Mouse (Mus musculus): ENCODE data around the gene Ift81. TPM values are rescaled to one million over a fixed set of nuclear protein-coding genes. Genes with fewer than 3 reads are reported as not detected.

Ift81 gene
- polyA plus RNA-seq, 1 experiment from 2014 or later = 42.2 TPM

- Histone ChIP-seq H3K27ac (no peak overlapping the region), H3K36me3 (peaks cover 82% of the 10 kb centered on the region)
- 89% methylated on average over 8 of the region's 8 CpGs for WGBS
These were observed 53.7 kb downstream of the Ift81 start for GRCm38 (mm10) chr5:122560654-122561053.

DNA sequence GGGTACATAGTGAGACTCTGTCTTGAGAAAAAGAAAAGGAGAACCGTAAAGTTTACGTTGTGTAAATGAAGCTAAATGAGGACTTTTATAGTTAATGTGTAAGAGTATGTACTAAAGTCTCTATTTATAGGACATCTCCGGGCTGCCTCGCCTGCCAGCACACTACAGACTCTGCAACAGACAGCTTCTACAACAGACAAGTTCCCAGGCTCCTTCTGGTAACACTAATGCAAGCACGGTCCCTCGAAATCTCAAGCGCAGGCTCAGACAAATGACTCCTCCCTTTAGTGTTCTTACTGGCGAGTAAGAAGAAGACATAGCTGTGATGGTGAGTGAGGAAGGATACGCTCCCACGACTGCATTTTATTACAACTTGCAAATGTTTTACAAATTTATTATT is 56.2 kb downstream of the Ift81 start:
- no peaks in the 10 kb centered on the region for H3K27me3 ChIP-seq (ENCODE audit: low read depth, poor library complexity, severe bottlenecking)
- peaks cover 68% of the 10 kb centered on the region for H3K36me3 ChIP-seq
- no peak for DNase-seq (ENCODE audit: low spot score)
- no peaks in the 10 kb centered on the region for H3K9me3 ChIP-seq (replicated peaks)
- WGBS = 93% methylated on average over 10 of the region's 10 CpGs
- no peaks in the 10 kb centered on the region for H3K4me1 ChIP-seq
- no peak overlapping the region for H3K27ac ChIP-seq
- no peak overlapping the region for H3K4me3 ChIP-seq

More at GRCm38 (mm10) chr5:122560654-122561053, 53.7 kb downstream of the Ift81 start:
- no peak for DNase-seq (ENCODE audit: low spot score)
- H3K4me3 ChIP-seq = no peak overlapping the region
- no peaks in the 10 kb centered on the region for H3K9me3 ChIP-seq (replicated peaks)
- H3K4me1 ChIP-seq = no peaks in the 10 kb centered on the region
- H3K27me3 ChIP-seq (ENCODE audit: low read depth, poor library complexity, severe bottlenecking) = no peaks in the 10 kb centered on the region

- Histone ChIP-seq H3K27me3 (ENCODE audit: low read depth, poor library complexity, severe bottlenecking) (no peaks in the 10 kb centered on the region), H3K9me3 (replicated peaks) (no peaks in the 10 kb centered on the region), H3K4me1 (no peaks in the 10 kb centered on the region), H3K27ac (no peak overlapping the region), H3K36me3 (peaks cover 56% of the 10 kb centered on the region), H3K4me3 (no peak overlapping the region)
- 75% methylated on average over 2 of the region's 2 CpGs for WGBS
- no peak for DNase-seq (ENCODE audit: low spot score)
These were observed 59.2 kb downstream of the Ift81 start for GRCm38 (mm10) chr5:122555107-122555506.

DNA sequence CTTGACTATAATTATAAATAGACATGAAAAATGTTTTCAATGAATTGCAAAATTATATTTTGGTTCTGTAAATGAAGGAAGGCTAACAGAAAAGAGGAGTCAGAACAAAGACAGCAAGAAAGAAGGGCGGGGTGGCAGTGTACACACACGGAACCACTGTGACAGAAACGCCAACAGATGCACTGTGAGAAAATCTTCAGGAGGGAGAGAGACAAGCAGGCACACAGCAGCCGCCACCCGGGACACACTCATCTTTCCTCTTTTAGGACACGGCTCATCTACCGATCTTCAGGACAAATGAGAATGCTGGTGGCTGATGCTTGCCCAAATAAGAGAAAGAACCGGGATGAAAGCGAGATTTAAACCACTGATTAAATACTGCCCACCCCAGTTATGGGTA is 61.7 kb downstream of the Ift81 start:
- H3K4me3 ChIP-seq = no peak overlapping the region
- H3K36me3 ChIP-seq = peaks cover 34% of the 10 kb centered on the region
- H3K9me3 ChIP-seq (replicated peaks) = no peaks in the 10 kb centered on the region
- H3K4me1 ChIP-seq = peaks cover 9% of the 10 kb centered on the region
- no peaks in the 10 kb centered on the region for H3K27me3 ChIP-seq (ENCODE audit: low read depth, poor library complexity, severe bottlenecking)
- 92% methylated on average over 9 of the region's 9 CpGs for WGBS
- DNase-seq (ENCODE audit: low spot score) = no peak
- H3K27ac ChIP-seq = no peak overlapping the region

DNA sequence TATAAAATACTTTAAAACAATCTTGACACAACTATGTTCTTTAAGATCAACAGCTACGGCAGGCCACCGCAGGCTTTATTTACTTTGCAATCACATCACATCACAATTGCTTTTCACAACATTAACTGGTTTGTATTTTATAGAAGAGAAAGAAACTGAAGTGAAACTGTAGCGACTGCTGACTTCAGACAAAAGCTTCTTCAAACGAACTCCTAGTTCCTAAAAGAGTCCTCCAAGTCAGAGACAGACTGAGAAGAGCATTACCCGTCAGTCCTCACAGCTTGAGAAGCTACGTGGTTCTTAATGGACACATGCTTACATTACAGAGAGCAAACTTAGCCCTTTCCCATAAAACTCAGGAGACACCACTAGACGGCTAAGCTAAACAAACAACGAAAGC is 63.9 kb downstream of the Ift81 start:
- Histone ChIP-seq H3K27ac (no peak overlapping the region), H3K9me3 (replicated peaks) (no peaks in the 10 kb centered on the region), H3K4me3 (no peak overlapping the region)

DNA sequence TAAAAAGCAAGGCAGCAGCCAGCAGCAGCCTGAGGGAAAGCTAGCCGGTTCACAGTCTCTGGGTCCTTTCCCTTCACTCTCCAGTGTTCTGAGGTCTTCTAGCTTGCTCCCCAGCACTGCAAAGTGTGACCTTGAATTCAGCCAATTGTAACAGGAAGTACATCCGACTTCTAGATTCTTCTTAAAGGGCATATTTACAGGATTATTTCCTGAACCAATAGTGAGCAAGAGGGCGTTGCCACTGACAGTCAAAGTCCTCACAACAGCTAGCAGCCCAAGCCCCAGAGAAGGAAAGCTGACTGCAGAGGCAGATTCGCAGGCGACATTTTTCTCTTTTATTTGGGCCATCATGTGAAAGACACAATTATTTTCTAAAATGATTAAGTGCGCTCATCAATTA is 65.6 kb downstream of the Ift81 start:
- Histone ChIP-seq H3K36me3 (peaks cover 17% of the 10 kb centered on the region), H3K27me3 (ENCODE audit: low read depth, poor library complexity, severe bottlenecking) (no peaks in the 10 kb centered on the region), H3K4me1 (peaks cover 9% of the 10 kb centered on the region), H3K27ac (no peak overlapping the region), H3K9me3 (replicated peaks) (no peaks in the 10 kb centered on the region), H3K4me3 (no peak overlapping the region)
- DNase-seq (ENCODE audit: low spot score) = no peak
- 84% methylated on average over 6 of the region's 6 CpGs for WGBS

More for the DNA sequence above, 63.9 kb downstream of the Ift81 start:
- peaks cover 9% of the 10 kb centered on the region for H3K4me1 ChIP-seq
- H3K36me3 ChIP-seq = peaks cover 23% of the 10 kb centered on the region
- H3K27me3 ChIP-seq (ENCODE audit: low read depth, poor library complexity, severe bottlenecking) = no peaks in the 10 kb centered on the region
- 57% methylated on average over 8 of the region's 8 CpGs for WGBS
- no peak for DNase-seq (ENCODE audit: low spot score)

DNA sequence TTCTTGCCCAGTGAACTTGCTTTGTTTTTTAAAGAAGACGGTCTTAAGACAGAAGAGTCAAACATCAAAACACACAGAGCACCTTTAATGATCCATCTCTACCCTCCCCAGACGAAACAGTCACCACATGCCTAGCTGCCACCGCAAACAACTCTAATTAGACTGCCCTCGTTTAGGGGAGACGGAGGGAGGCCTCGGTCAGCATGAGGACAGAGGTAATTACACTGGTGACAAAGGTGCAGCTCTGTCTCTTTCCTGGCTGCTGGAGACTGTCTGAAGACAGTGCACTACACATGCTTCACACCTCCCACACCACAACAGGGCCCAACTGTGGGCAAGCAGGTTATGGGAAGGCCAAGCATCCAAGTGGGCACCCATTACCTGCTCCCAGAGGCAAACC is 66.5 kb downstream of the Ift81 start:
- H3K4me1 ChIP-seq = peaks cover 9% of the 10 kb centered on the region
- H3K36me3 ChIP-seq = peaks cover 19% of the 10 kb centered on the region
- WGBS = 31% methylated on average over 6 of the region's 6 CpGs
- 0 out of 2 replicates have a peak overlapping the region, but pooled peaks have one; percentile 21 for H3K27ac ChIP-seq
- no peak for DNase-seq (ENCODE audit: low spot score)
- H3K9me3 ChIP-seq (replicated peaks) = no peaks in the 10 kb centered on the region
- H3K27me3 ChIP-seq (ENCODE audit: low read depth, poor library complexity, severe bottlenecking) = no peaks in the 10 kb centered on the region
- no peak overlapping the region for H3K4me3 ChIP-seq

GRCm38 (mm10) chr5:122547251-122547714 is 67.0 kb downstream of the Ift81 start:
- peaks cover 13% of the 10 kb centered on the region for H3K36me3 ChIP-seq
- H3K4me1 ChIP-seq = peaks cover 9% of the 10 kb centered on the region
- H3K9me3 ChIP-seq (replicated peaks) = no peaks in the 10 kb centered on the region
- H3K4me3 ChIP-seq = no peak overlapping the region
- 66% methylated on average over 7 of the region's 7 CpGs for whole genome bisulfite sequencing
- DNase-seq (ENCODE audit: low spot score) = no peak
- no peak overlapping the region for H3K27ac ChIP-seq
- H3K27me3 ChIP-seq (ENCODE audit: low read depth, poor library complexity, severe bottlenecking) = no peaks in the 10 kb centered on the region

DNA sequence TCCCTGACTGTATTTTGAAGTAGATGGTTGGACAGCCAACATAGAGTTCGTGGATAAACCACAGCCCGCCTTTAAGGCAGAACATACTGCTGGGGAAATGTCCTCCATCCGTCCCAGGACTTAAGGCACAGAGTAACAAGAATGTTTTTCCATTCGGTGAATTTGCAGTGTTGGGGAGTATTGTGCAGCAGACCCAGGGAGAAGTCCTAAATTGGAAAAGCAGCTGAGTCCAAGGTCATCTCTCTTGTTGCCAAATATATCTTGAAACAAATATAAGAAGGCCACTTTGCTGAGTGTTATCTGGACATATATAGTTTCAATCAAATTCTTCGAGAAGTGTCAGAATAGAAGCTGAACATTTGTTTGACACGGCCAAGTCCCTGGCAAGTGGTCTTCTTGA is 70.9 kb downstream of the Ift81 start:
- peaks cover 25% of the 10 kb centered on the region for H3K36me3 ChIP-seq
- no peak for DNase-seq (ENCODE audit: low spot score)
- no peaks in the 10 kb centered on the region for H3K9me3 ChIP-seq (replicated peaks)
- WGBS = 90% methylated on average over 6 of the region's 6 CpGs
- H3K27ac ChIP-seq = no peak overlapping the region
- H3K4me1 ChIP-seq = peaks cover 5% of the 10 kb centered on the region
- H3K4me3 ChIP-seq = no peak overlapping the region
- H3K27me3 ChIP-seq (ENCODE audit: low read depth, poor library complexity, severe bottlenecking) = no peaks in the 10 kb centered on the region

DNA sequence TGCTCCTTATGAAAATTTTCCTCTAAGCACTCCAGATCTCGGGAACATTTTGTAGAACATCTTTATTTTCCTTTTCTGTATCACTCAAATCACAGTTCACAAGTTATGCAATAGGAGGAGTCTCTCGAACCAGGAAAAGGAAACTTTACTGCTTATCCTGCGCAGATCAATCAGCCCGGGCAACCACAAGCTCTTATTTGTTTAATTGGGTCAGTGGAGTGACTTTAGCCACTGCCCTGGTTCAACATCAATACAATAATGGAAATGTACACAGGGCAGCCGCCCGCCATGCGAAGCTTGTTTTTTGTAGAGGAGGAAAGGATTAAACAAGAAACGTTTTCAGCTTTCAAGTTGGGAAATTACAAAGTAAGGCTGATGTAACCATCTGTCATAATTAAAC is 72.4 kb downstream of the Ift81 start:
- no peak overlapping the region for H3K4me3 ChIP-seq
- no peaks in the 10 kb centered on the region for H3K9me3 ChIP-seq (replicated peaks)
- H3K27me3 ChIP-seq (ENCODE audit: low read depth, poor library complexity, severe bottlenecking) = no peaks in the 10 kb centered on the region
- H3K36me3 ChIP-seq = peaks cover 27% of the 10 kb centered on the region
- H3K4me1 ChIP-seq = no peaks in the 10 kb centered on the region
- WGBS = 88% methylated on average over 8 of the region's 8 CpGs
- no peak overlapping the region for H3K27ac ChIP-seq
- DNase-seq (ENCODE audit: low spot score) = no peak

DNA sequence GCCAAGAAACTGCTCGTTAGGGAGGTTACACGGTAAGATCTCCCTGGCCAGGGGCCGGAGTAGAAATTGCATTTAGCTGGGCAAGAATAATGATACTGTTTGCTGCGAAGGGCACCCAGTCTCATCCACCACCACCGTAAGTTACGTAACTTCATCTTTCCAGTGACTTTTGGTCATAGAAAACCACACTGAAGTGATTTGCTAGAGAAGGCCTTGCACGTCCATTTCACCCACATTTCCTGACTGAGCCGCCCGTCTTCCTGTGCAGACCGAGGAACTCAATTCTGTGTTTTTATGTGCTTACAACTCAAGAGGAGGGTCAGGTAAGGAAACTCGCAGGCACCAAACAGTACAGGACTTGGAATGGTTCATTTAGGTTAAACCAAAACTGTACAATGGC is 76.2 kb downstream of the Ift81 start:
- no peak overlapping the region for H3K27ac ChIP-seq
- 93% methylated on average over 11 of the region's 11 CpGs for WGBS
- peaks cover 25% of the 10 kb centered on the region for H3K36me3 ChIP-seq
- H3K4me1 ChIP-seq = no peaks in the 10 kb centered on the region
- H3K9me3 ChIP-seq (replicated peaks) = no peaks in the 10 kb centered on the region
- H3K4me3 ChIP-seq = no peak overlapping the region
- DNase-seq (ENCODE audit: low spot score) = no peak
- no peaks in the 10 kb centered on the region for H3K27me3 ChIP-seq (ENCODE audit: low read depth, poor library complexity, severe bottlenecking)

DNA sequence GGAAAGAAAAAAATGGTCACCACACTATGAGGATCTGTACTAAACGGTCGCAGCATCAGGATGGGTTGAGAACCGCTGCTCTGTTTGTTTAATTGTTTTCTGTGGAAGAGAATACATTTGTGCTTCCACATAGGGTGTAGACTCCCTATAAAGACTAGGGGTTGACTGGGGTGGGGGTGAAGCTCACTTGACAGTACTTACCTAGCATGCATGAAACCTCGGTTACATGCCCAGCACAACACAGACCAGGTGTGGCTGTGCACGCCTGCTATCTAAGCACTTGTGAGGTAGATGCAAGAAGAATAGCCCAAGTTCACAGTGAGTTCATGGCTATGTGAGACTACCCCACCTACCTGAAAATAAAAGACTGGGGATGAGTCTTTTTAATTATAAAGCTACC is 76.7 kb downstream of the Ift81 start:
- no peak for DNase-seq (ENCODE audit: low spot score)
- H3K36me3 ChIP-seq = peaks cover 24% of the 10 kb centered on the region
- 97% methylated on average over 5 of the region's 5 CpGs for WGBS

DNA sequence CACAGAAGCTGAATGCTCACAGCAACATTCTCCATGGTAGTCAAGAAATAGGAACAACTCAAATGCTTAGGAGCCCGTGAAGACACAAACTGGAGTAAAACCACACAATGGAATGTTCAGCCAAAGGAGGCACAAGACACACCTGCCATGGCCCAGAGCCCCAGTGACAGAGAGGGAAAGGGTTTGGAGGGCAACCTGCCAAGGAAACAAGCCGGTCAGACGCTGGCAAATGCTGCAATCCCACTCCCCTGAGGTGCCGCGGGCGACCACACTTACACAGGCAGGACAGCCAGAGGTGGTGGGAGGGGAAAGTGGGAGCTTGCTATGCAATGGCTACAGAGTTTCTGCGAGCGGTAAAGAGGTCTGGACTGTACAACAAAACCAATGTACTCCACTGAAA is 80.4 kb downstream of the Ift81 start:
- WGBS = 93% methylated on average over 8 of the region's 8 CpGs
- H3K27me3 ChIP-seq (ENCODE audit: low read depth, poor library complexity, severe bottlenecking) = no peaks in the 10 kb centered on the region
- H3K4me1 ChIP-seq = peaks cover 11% of the 10 kb centered on the region
- H3K9me3 ChIP-seq (replicated peaks) = no peaks in the 10 kb centered on the region
- no peak for DNase-seq (ENCODE audit: low spot score)
- H3K27ac ChIP-seq = no peak overlapping the region
- peaks cover 13% of the 10 kb centered on the region for H3K36me3 ChIP-seq
- H3K4me3 ChIP-seq = no peak overlapping the region

More for the DNA sequence above, 76.7 kb downstream of the Ift81 start:
- H3K27me3 ChIP-seq (ENCODE audit: low read depth, poor library complexity, severe bottlenecking) = no peaks in the 10 kb centered on the region
- no peak overlapping the region for H3K27ac ChIP-seq
- H3K4me1 ChIP-seq = no peaks in the 10 kb centered on the region
- no peak overlapping the region for H3K4me3 ChIP-seq
- H3K9me3 ChIP-seq (replicated peaks) = no peaks in the 10 kb centered on the region

- Histone ChIP-seq H3K9me3 (replicated peaks) (no peaks in the 10 kb centered on the region), H3K4me1 (peaks cover 36% of the 10 kb centered on the region), H3K27ac (peak overlapping the region; percentile 72; the same call in 1 of the 2 replicates), H3K4me3 (no peak overlapping the region), H3K36me3 (peaks cover 12% of the 10 kb centered on the region), H3K27me3 (ENCODE audit: low read depth, poor library complexity, severe bottlenecking) (no peaks in the 10 kb centered on the region)
- DNase-seq (ENCODE audit: low spot score) = no peak
- 90% methylated on average over 9 of the region's 9 CpGs for WGBS
These were observed 84.3 kb downstream of the Ift81 start for GRCm38 (mm10) chr5:122529913-122530604.
